Mouse (Mus musculus) C2C12 (cell line): ENCODE results near the gene Ptpn20.

ENCODE experiments used
- CEBPB ChIP-seq: IDR thresholded peaks from one replicate; pipeline ENCODE4 v1.6.1; 2011; ENCODE audit warnings: low read depth, mild to moderate bottlenecking, control low read depth, moderate library complexity
- CTCF ChIP-seq: IDR thresholded peaks from one replicate; pipeline ENCODE4 v1.5.1; 2011; ENCODE audit not compliant: control insufficient read depth, insufficient read depth, insufficient read length
- FOSL1 ChIP-seq: IDR thresholded peaks from one replicate; pipeline ENCODE4 v1.8.0; 2011; ENCODE audit warnings: mild to moderate bottlenecking, low read length; ENCODE audit not compliant: poor library complexity, insufficient read depth, severe bottlenecking
- MAX ChIP-seq: IDR thresholded peaks from one replicate; pipeline ENCODE4 v1.6.1; 2011; ENCODE audit warnings: mild to moderate bottlenecking, control low read depth
- MYOG ChIP-seq: IDR thresholded peaks from one replicate; pipeline ENCODE4 v1.6.1; 2011; ENCODE audit not compliant: control insufficient read depth, insufficient read length; ENCODE audit errors: extremely low read depth

DNA sequence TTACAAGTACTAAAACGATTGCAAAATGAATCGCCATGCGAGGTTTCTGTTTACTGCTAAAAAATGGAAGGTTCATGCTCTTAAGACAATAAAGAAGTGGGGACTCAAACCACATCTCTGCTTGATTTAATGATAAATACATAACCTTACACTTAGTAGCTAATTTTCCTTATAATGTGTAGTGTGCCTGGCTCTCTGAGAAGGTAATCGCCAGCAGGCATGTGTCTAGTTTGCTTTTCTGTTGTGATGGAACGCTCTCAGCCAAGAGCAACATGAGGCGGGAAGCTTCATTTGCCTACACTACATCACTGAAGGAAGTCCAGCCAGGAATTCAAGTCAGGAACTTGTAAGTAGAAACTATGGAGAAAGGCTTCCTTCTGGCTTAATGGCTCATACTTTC is 77.3 kb downstream of the Ptpn20 start:
- TF ChIP-seq CTCF (no peak), MAX (no peak), FOSL1 (no peak), MYOG (no peak), CEBPB (no peak)
